Mouse (Mus musculus): ENCODE data around the gene Akp3.
A peak's percentile ranks its signal among the peaks of the same experiment; 100 is the strongest.

Akp3 gene

GRCm38 (mm10) chr1:87155531-87156198 lies 30.9 kb downstream of the Akp3 start:
- DNase-seq, result no peak

GRCm38 (mm10) chr1:87156199-87156587 lies 31.4 kb downstream of the Akp3 start, which contains the start of gene Ecel1:
TSS of gene Ecel1 (minus strand) at chr1:87156521.
- DNase-seq, result no peak

GRCm38 (mm10) chr1:87159396-87159795 lies 34.6 kb downstream of the Akp3 start:
- DNase-seq, result no peak

- no peak for DNase-seq
Measured at GRCm38 (mm10) chr1:87164164-87164795, 39.5 kb downstream of the Akp3 start.

- DNase-seq, result no peak
Measured at GRCm38 (mm10) chr1:87164796-87165184, 40.0 kb downstream of the Akp3 start.

- no peak for DNase-seq
Measured at GRCm38 (mm10) chr1:87170458-87170857, 45.7 kb downstream of the Akp3 start.

GRCm38 (mm10) chr1:87171312-87171711 lies 46.5 kb downstream of the Akp3 start:
- no peak for DNase-seq

- no peak for DNase-seq
Measured at GRCm38 (mm10) chr1:87172316-87172715, 47.5 kb downstream of the Akp3 start.

GRCm38 (mm10) chr1:87174006-87174955 lies 49.5 kb downstream of the Akp3 start:
- DNase-seq, result peak; percentile 43

GRCm38 (mm10) chr1:87175852-87176292 lies 51.1 kb downstream of the Akp3 start:
- DNase-seq, result no peak

All from cerebellum, adult 8-10 months (tissue).